Comparison of ENCODE assay signal across 19 mouse cellular contexts in genomic region chr2:160353581-160353980, GRCm38 (mm10). TPM values are rescaled to one million over a fixed set of nuclear protein-coding genes. Genes with fewer than 3 reads are reported as not detected.
DNase-seq lines count a peak whose midpoint lies in the region; ATAC-seq and TF ChIP-seq lines count a peak whose summit lies in the region.
"Had no signal": no experiment of that assay in that cellular context is flagged by ENCODE, and none has a peak within 500 bp of the region (broad histone marks: within the 10 kb centered on the region; RNA-seq: fewer than 3 reads in every experiment).

No protein-coding gene starts in this region.

- no peaks in the 10 kb centered on the region for H3K9me3 ChIP-seq in kidney, embryonic 15.5 days (replicated peaks)
- no peaks in the 10 kb centered on the region for H3K9me3 ChIP-seq in intestine, embryonic 16.5 days (ENCODE audit: control insufficient read depth, low read length)
- H3K9me3 ChIP-seq in stomach, postnatal 0 days (ENCODE audit: control insufficient read depth, low read length), result no peaks in the 10 kb centered on the region
- H3K9me3 ChIP-seq: liver, embryonic 12.5 days; midbrain, embryonic 10.5 days had no signal

- TF ChIP-seq CTCF in stomach, postnatal 0 days (IDR thresholded peaks at IDR 0.05; ENCODE audit: low read depth), result no peak

- WGBS in kidney, embryonic 15.5 days, result 52% methylated on average over 2 of the region's 2 CpGs
- WGBS in intestine, embryonic 16.5 days, result 42% methylated on average over 2 of the region's 2 CpGs
- WGBS in stomach, postnatal 0 days, result 30% methylated on average over 2 of the region's 2 CpGs

- intact Hi-C loops in heart, postnatal 36 days (cut with DNase I), result no loop called here

- no peaks in the 10 kb centered on the region for H3K36me3 ChIP-seq in kidney, embryonic 15.5 days
- H3K36me3 ChIP-seq in intestine, embryonic 16.5 days (ENCODE audit: control insufficient read depth, insufficient read depth, low read length), result no peaks in the 10 kb centered on the region
- no peaks in the 10 kb centered on the region for H3K36me3 ChIP-seq in stomach, postnatal 0 days (ENCODE audit: control insufficient read depth, insufficient read depth, low read length)
- H3K36me3 ChIP-seq: liver, embryonic 12.5 days; midbrain, embryonic 10.5 days had no signal

- peaks cover 25% of the 10 kb centered on the region for H3K27me3 ChIP-seq in kidney, embryonic 15.5 days
- peaks cover 7% of the 10 kb centered on the region for H3K27me3 ChIP-seq in intestine, embryonic 16.5 days (replicated peaks; ENCODE audit: control insufficient read depth, insufficient read depth, low read length)
- no peaks in the 10 kb centered on the region for H3K27me3 ChIP-seq in stomach, postnatal 0 days (ENCODE audit: control insufficient read depth, insufficient read depth, low read length)

- no peak for TF ChIP-seq EP300 in stomach, postnatal 0 days (optimal IDR thresholded peaks at IDR 0.05)

- H3K9ac ChIP-seq in kidney, embryonic 15.5 days, result no peak overlapping the region
- no peak overlapping the region for H3K9ac ChIP-seq in intestine, embryonic 16.5 days (ENCODE audit: low read depth, low read length)
- no peak overlapping the region for H3K9ac ChIP-seq in stomach, postnatal 0 days (ENCODE audit: low read length)
- H3K9ac ChIP-seq: liver, embryonic 12.5 days had no signal

- DNase-seq in kidney, postnatal 4 days, result no peak
- DNase-seq in urinary bladder, postnatal 14 days (ENCODE audit: low spot score), result peak; percentile 64
- DNase-seq in urinary bladder, adult 2 months (ENCODE audit: low spot score), result no peak
- peak; percentile 35 for DNase-seq in stomach, postnatal 0 days (ENCODE audit: low spot score)
- no peak for DNase-seq in heart, adult 18-20 months
- no peak for DNase-seq in heart, postnatal 36 days
- DNase-seq: adrenal gland, postnatal 10 days; cerebellum, adult 9-10 months; thymus, postnatal 36 days had no signal

- H3K27ac ChIP-seq in kidney, embryonic 15.5 days, result 0 out of 2 replicates have a peak overlapping the region, but pooled peaks have one; percentile 24
- peak overlapping the region; percentile 67; the same call in 1 of the 2 replicates for H3K27ac ChIP-seq in intestine, embryonic 16.5 days (ENCODE audit: low read length)
- 0 out of 2 replicates have a peak overlapping the region, but pooled peaks have one; percentile 24 for H3K27ac ChIP-seq in stomach, postnatal 0 days (replicated peaks)
- H3K27ac ChIP-seq: liver, embryonic 12.5 days; midbrain, embryonic 10.5 days had no signal

- no peak overlapping the region for H3K4me3 ChIP-seq in kidney, embryonic 15.5 days (replicated peaks)
- no peak overlapping the region for H3K4me3 ChIP-seq in intestine, embryonic 16.5 days (ENCODE audit: low read length)
- H3K4me3 ChIP-seq in stomach, postnatal 0 days (ENCODE audit: low read depth, low read length), result no peak overlapping the region
- H3K4me3 ChIP-seq: liver, embryonic 12.5 days; midbrain, embryonic 10.5 days; myocyte had no signal

- ATAC-seq in kidney, embryonic 15.5 days (replicated peaks; ENCODE audit: low FRiP score), result no peak
- ATAC-seq in intestine, embryonic 16.5 days, result peak; percentile 91
- ATAC-seq in stomach, postnatal 0 days (ENCODE audit: low FRiP score, low TSS enrichment), result peak; percentile 76
- ATAC-seq: inflammation-experienced regulatory T-cells, adult 6 months; liver, embryonic 12.5 days had no signal

- H3K4me2 ChIP-seq in kidney, embryonic 15.5 days, result no peak overlapping the region
- no peak overlapping the region for H3K4me2 ChIP-seq in intestine, embryonic 16.5 days (ENCODE audit: low read depth, low read length)
- no peak overlapping the region for H3K4me2 ChIP-seq in stomach, postnatal 0 days (replicated peaks; ENCODE audit: low read depth)
- H3K4me2 ChIP-seq: liver, embryonic 12.5 days had no signal

- peaks cover 15% of the 10 kb centered on the region for H3K4me1 ChIP-seq in kidney, embryonic 15.5 days
- H3K4me1 ChIP-seq in intestine, embryonic 16.5 days (ENCODE audit: control insufficient read depth, insufficient read depth, low read length), result peaks cover 14% of the 10 kb centered on the region
- H3K4me1 ChIP-seq in stomach, postnatal 0 days (replicated peaks; ENCODE audit: control insufficient read depth, insufficient read depth), result no peaks in the 10 kb centered on the region

RNA-seq across cellular contexts. Expression of gene Mafb, which starts 13.3 kb away (rescaled TPM):
- polyA plus RNA-seq in kidney, embryonic 15.5 days (2015; fragmentation: Nextera tagmentation; extraction: Ambion mirVana), result 36.2 and 38.0 TPM in 2 replicates
- polyA plus RNA-seq in urinary bladder, adult 2 months (2012; rRNA removed), result 6.3 and 9.7 TPM in 2 replicates
- polyA plus RNA-seq in intestine, embryonic 16.5 days (2015; fragmentation: Nextera tagmentation; extraction: Ambion mirVana), result 13.2 and 17.4 TPM in 2 replicates
- polyA plus RNA-seq in stomach, postnatal 0 days (2015; fragmentation: Nextera tagmentation; extraction: Ambion mirVana), result 4.3 and 4.9 TPM in 2 replicates
- total RNA-seq in heart, adult 18-20 months (2021), result 1 to 10 TPM; 8.6 to 9.5 TPM
- 10 to 100 TPM; 11.7 to 16.2 TPM for total RNA-seq in heart, postnatal 36 days (2021)
- polyA plus RNA-seq: inflammation-experienced regulatory T-cells, adult 6 months had no signal

RNA-seq across cellular contexts. Expression of gene Gm826, which starts 19.6 kb away (rescaled TPM):
- polyA plus RNA-seq in kidney, embryonic 15.5 days (2015; fragmentation: Nextera tagmentation; extraction: Ambion mirVana), result 0.40 and 0.93 TPM in 2 replicates
- 1.0 and 1.6 TPM in 2 replicates for polyA plus RNA-seq in urinary bladder, adult 2 months (2012; rRNA removed)
- polyA plus RNA-seq in intestine, embryonic 16.5 days (2015; fragmentation: Nextera tagmentation; extraction: Ambion mirVana), result 24.3 and 29.2 TPM in 2 replicates
- not detected in 2 replicates for polyA plus RNA-seq in stomach, postnatal 0 days (2015; fragmentation: Nextera tagmentation; extraction: Ambion mirVana)
- total RNA-seq in heart, adult 18-20 months (2021), result 1 to 10 TPM; 7.7 to 8.2 TPM
- 1 to 10 TPM; 7.1 to 8.8 TPM for total RNA-seq in heart, postnatal 36 days (2021)
- total RNA-seq: layer of hippocampus, adult 18-20 months; left cerebral cortex, postnatal 14 days had no signal
- polyA plus RNA-seq: forebrain, embryonic 11.5 days; gonadal fat pad, adult 2 months; inflammation-experienced regulatory T-cells, adult 6 months; myocyte had no signal

Comparison
In these comparisons a context has a peak if more than half of its experiments do, and no peak if none do; other contexts are left out.
1. DNase-seq: peak in urinary bladder, postnatal 14 days (single experiment) and stomach, postnatal 0 days (single experiment); none in kidney, postnatal 4 days (0 of 2), urinary bladder, adult 2 months (single experiment), heart, adult 18-20 months (0 of 2) and heart, postnatal 36 days (0 of 2).
2. Peak in every context shown above with its lines, with median percentiles within 50 percentile points of each other: H3K27ac ChIP-seq.